Mouse (Mus musculus): ENCODE data around the gene Ism2.

DNA sequence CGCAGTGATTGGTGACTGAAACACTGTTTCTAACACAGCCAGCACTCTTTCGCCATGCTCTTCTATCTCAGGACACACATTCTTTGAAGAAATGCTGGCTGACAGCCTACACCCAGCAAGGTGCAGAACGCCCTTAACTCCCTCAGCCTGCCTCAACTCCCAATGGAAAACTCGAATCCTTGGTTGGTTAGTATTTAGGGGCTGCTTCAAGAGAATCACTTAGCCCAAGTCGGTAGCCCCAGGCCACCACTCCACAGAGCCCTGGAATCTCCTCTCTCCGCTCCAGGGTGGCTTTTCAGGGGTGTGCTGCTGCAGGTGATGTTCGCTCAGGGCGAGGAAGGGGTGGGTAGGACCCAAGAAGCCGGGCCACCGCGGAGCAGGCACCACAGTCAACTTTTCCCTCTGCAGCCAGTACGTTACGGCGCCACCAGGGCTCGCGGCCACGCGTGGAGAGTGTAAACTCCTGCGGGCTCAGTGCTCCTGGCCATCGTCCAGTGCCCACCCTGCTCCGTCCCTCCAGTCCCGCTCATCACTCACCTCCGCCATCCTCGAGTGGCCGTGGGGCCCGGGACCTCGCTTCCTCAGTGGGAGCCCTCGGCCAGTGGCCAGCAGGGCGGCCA is 358 bp downstream of the Ism2 start:
- TF ChIP-seq CTCF (IDR thresholded peaks at IDR 0.05; ENCODE audit: low read depth) (no peak), EP300 (IDR thresholded peaks at IDR 0.05; ENCODE audit: low read depth) (no peak)

Measured in liver, embryonic 14.5 days (tissue).